In genomic region chr15:8279320-8279779, GRCm38 (mm10) we compare ENCODE assay signal across 7 mouse cellular contexts.
DNase-seq lines count a peak whose midpoint lies in the region; ATAC-seq and TF ChIP-seq lines count a peak whose summit lies in the region.

No protein-coding gene starts in this region.

- DNase-seq in MEL-GATA-1-ER (ENCODE audit: extremely low read depth, low read depth) = peak; percentile 27
- peak; percentile 61 for DNase-seq in kidney, postnatal 10 days
- DNase-seq in frontal cortex, postnatal 10 days (ENCODE audit: low spot score in 2 of 2) = no peak

- peak overlapping the region; percentile 82 for H3K4me2 ChIP-seq in heart, embryonic 15.5 days

- no peaks in the 10 kb centered on the region for H3K27me3 ChIP-seq in heart, embryonic 15.5 days
- no peaks in the 10 kb centered on the region for H3K27me3 ChIP-seq in small intestine, adult 2 months (ENCODE audit: control insufficient read depth, insufficient read depth, low read length)

- no peaks in the 10 kb centered on the region for H3K36me3 ChIP-seq in heart, embryonic 15.5 days
- no peaks in the 10 kb centered on the region for H3K36me3 ChIP-seq in macrophage (ENCODE audit: inconsistent target)
- H3K36me3 ChIP-seq in small intestine, adult 2 months (ENCODE audit: control insufficient read depth, insufficient read depth, low read length) = no peaks in the 10 kb centered on the region

- no peaks in the 10 kb centered on the region for H3K9me3 ChIP-seq in heart, embryonic 15.5 days (replicated peaks)

- H3K27ac ChIP-seq in heart, embryonic 15.5 days = peak overlapping the region; percentile 71
- H3K27ac ChIP-seq in macrophage = no peak overlapping the region
- H3K27ac ChIP-seq in small intestine, adult 2 months (ENCODE audit: insufficient read depth, low read depth, low read length) = no peak overlapping the region

- ATAC-seq in common myeloid progenitor, adult 5-6 weeks (replicated peaks; ENCODE audit: low read depth, poor library complexity, severe bottlenecking) = peak; percentile 56
- ATAC-seq in heart, embryonic 15.5 days (replicated peaks; ENCODE audit: insufficient number of reproducible peaks, insufficient read depth, low FRiP score, low read depth) = peak; percentile 67

- TF ChIP-seq POLR2A in small intestine, adult 2 months (IDR thresholded peaks at IDR 0.05; ENCODE audit: low read depth, low read length) = no peak

- peak overlapping the region; percentile 58 for H3K4me3 ChIP-seq in heart, embryonic 15.5 days
- peak overlapping the region; percentile 17 for H3K4me3 ChIP-seq in macrophage (ENCODE audit: inconsistent target)
- H3K4me3 ChIP-seq in small intestine, adult 2 months (ENCODE audit: low read depth, low read length) = peak overlapping the region; percentile 60

- TF ChIP-seq CTCF in small intestine, adult 2 months (IDR thresholded peaks at IDR 0.05; ENCODE audit: extremely low read depth, insufficient read length, insufficient replicate concordance, low read depth, low read length) = no peak

- 21% methylated on average over 17 of the region's 17 CpGs for WGBS in heart, embryonic 15.5 days
- WGBS in macrophage (ENCODE audit: missing documents) = 30% methylated on average over 10 of the region's 17 CpGs
- 16% methylated on average over 16 of the region's 17 CpGs for WGBS in small intestine, adult 2 months

- H3K79me2 ChIP-seq in macrophage (ENCODE audit: inconsistent target) = no peaks in the 10 kb centered on the region

- peak overlapping the region; percentile 56 for H3K9ac ChIP-seq in heart, embryonic 15.5 days

- peaks cover 11% of the 10 kb centered on the region for H3K4me1 ChIP-seq in heart, embryonic 15.5 days (replicated peaks)
- no peaks in the 10 kb centered on the region; the same call in 1 of the 2 replicates for H3K4me1 ChIP-seq in small intestine, adult 2 months (ENCODE audit: control insufficient read depth, insufficient read depth, insufficient read length, low read length)

Comparison
In these comparisons a context has a peak if more than half of its experiments do, and no peak if none do; other contexts are left out.
1. DNase-seq: peak in MEL-GATA-1-ER (single experiment) and kidney, postnatal 10 days (single experiment); none in frontal cortex, postnatal 10 days (0 of 2).
2. Peak in every context shown above with its lines, with median percentiles within 50 percentile points of each other: H3K4me3 ChIP-seq.